ENCODE assay signal across 21 mouse cellular contexts in the genomic region with DNA sequence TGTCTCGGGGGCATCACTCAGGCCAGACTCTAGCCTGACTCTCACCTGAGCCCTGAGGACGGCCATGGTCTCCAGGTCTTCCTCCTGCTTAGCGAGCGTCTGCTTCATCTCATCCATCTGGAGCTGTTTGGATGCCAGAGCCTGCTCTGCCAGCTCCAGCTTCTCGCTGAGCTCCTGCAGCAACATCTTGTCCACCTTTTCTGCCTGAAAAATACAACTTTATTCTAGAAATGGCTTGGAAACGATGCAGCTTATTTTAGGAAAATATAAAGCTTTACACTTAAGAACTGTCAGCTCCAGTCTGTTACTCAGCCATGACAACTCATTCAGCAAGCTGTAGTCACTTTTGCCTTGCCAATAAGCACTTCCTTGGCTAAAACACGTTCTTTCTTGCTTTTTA. TPM values are rescaled to one million over a fixed set of nuclear protein-coding genes. Genes with fewer than 3 reads are reported as not detected.
DNase-seq lines count a peak whose midpoint lies in the region; ATAC-seq lines count a peak whose summit lies in the region.
"Had no signal": no experiment of that assay in that cellular context is flagged by ENCODE, and none has a peak within 500 bp of the region (broad histone marks: within the 10 kb centered on the region; RNA-seq: fewer than 3 reads in every experiment).

No protein-coding gene starts in this region.

- peak; percentile 29 for DNase-seq in layer of hippocampus, adult 11-12 months (ENCODE audit: low spot score)
- no peak for DNase-seq in layer of hippocampus, postnatal 25 days (ENCODE audit: extremely low spot score in 1 of 2, low spot score in 1 of 2)
- peak; percentile 48 to 63 for DNase-seq in cerebellum, adult 18-20 months
- peak; percentile 80 to 88 for DNase-seq in cerebellum, postnatal 14 days
- DNase-seq in right cerebral cortex, postnatal 25 days = peak; percentile 54
- DNase-seq in T-cell, adult 2 months (ENCODE audit: low spot score) = no peak
- DNase-seq: adrenal gland, postnatal 36 days; gastrocnemius, postnatal 36 days; heart, postnatal 4 days; kidney, adult 2 months; kidney, postnatal 25 days; liver, postnatal 0 days; lung, postnatal 36 days; retina, postnatal 1 day had no signal

- ATAC-seq in CD4-positive, CD25-positive, alpha-beta regulatory T cell, adult 4 months = no peak
- ATAC-seq: activated CD4-positive, CD25-positive, alpha-beta regulatory T cell, adult 4 months; liver, postnatal 0 days had no signal

RNA-seq across cellular contexts. Expression of a gene that starts 18.6 kb away (rescaled TPM):
- total RNA-seq in layer of hippocampus, postnatal 25 days (2021) = 1 to 10 TPM; 1.0 to 1.1 TPM
- 1 to 10 TPM; 1.8 to 7.9 TPM for polyA plus RNA-seq in CD4-positive, CD25-positive, alpha-beta regulatory T cell, adult 4 months (2017; shearing (Covaris generic))

RNA-seq across cellular contexts. Expression of a gene that starts 32.6 kb away (rescaled TPM):
- total RNA-seq in layer of hippocampus, postnatal 25 days (2021) = 10 to 100 TPM; 14.2 to 14.6 TPM
- polyA plus RNA-seq in CD4-positive, CD25-positive, alpha-beta regulatory T cell, adult 4 months (2017; shearing (Covaris generic)) = 1 to 10 TPM; 1.0 to 1.5 TPM

RNA-seq across cellular contexts. Expression of a gene that starts 55.3 kb away (rescaled TPM):
- 1 to 10 TPM; 2.4 to 3.6 TPM for total RNA-seq in layer of hippocampus, postnatal 25 days (2021)
- not detected for polyA plus RNA-seq in CD4-positive, CD25-positive, alpha-beta regulatory T cell, adult 4 months (2017; shearing (Covaris generic))
- total RNA-seq: adrenal gland, postnatal 36 days; common myeloid progenitor, adult 5-6 weeks; gastrocnemius, postnatal 36 days; heart, postnatal 4 days; neutrophil, adult 5-6 weeks had no signal
- polyA plus RNA-seq: activated CD4-positive, CD25-positive, alpha-beta regulatory T cell, adult 4 months; embryonic facial prominence, embryonic 12.5 days; heart, embryonic 12.5 days; kidney, adult 2 months; liver, postnatal 0 days; midbrain, embryonic 10.5 days had no signal

Comparison
In these comparisons a context has a peak if more than half of its experiments do, and no peak if none do; other contexts are left out.
1. DNase-seq: peak in layer of hippocampus, adult 11-12 months (single experiment), cerebellum, adult 18-20 months (2 of 2), cerebellum, postnatal 14 days (2 of 2) and right cerebral cortex, postnatal 25 days (single experiment); none in layer of hippocampus, postnatal 25 days (0 of 2) and T-cell, adult 2 months (single experiment).